Mouse (Mus musculus): ENCODE data around the gene Elovl3. TPM values are rescaled to one million over a fixed set of nuclear protein-coding genes. Genes with fewer than 3 reads are reported as not detected.

Elovl3 gene
- polyA plus RNA-seq, 1 experiment from 2014 or later, result 0.40 TPM

GRCm38 (mm10) chr19:46172541-46172940 is 40.8 kb downstream of the Elovl3 start:
- 65% methylated on average over 5 of the region's 5 CpGs for WGBS
- H3K4me2 ChIP-seq, result no peak overlapping the region

GRCm38 (mm10) chr19:46175173-46175572 is 43.5 kb downstream of the Elovl3 start:
- no peak overlapping the region for H3K4me2 ChIP-seq
- 0 out of 2 replicates have a peak, but pooled peaks cover 4% of the 10 kb centered on the region for H3K4me1 ChIP-seq
- peaks cover 19% of the 10 kb centered on the region; the same call in 1 of the 2 replicates for H3K36me3 ChIP-seq
- no peak overlapping the region for H3K27ac ChIP-seq
- no peak overlapping the region for H3K4me3 ChIP-seq
- no peak for ATAC-seq (ENCODE audit: insufficient number of reproducible peaks, low FRiP score, low TSS enrichment, low read depth)
- no peaks in the 10 kb centered on the region for H3K9me3 ChIP-seq
- H3K9ac ChIP-seq, result no peak overlapping the region
- H3K27me3 ChIP-seq, result no peaks in the 10 kb centered on the region

More at GRCm38 (mm10) chr19:46172541-46172940, 40.8 kb downstream of the Elovl3 start:
- Histone ChIP-seq H3K4me3 (no peak overlapping the region), H3K27ac (no peak overlapping the region), H3K9ac (no peak overlapping the region), H3K27me3 (no peaks in the 10 kb centered on the region), H3K4me1 (0 out of 2 replicates have a peak, but pooled peaks cover 4% of the 10 kb centered on the region), H3K36me3 (peaks cover 22% of the 10 kb centered on the region; the same call in 1 of the 2 replicates), H3K9me3 (no peaks in the 10 kb centered on the region)
- no peak for ATAC-seq (ENCODE audit: insufficient number of reproducible peaks, low FRiP score, low TSS enrichment, low read depth)

GRCm38 (mm10) chr19:46177046-46177445 is 45.3 kb downstream of the Elovl3 start:
- no peak overlapping the region for H3K9ac ChIP-seq
- ATAC-seq (ENCODE audit: insufficient number of reproducible peaks, low FRiP score, low TSS enrichment, low read depth), result no peak
- no peak overlapping the region for H3K4me2 ChIP-seq
- no peaks in the 10 kb centered on the region for H3K9me3 ChIP-seq
- 0 out of 2 replicates have a peak, but pooled peaks cover 4% of the 10 kb centered on the region for H3K4me1 ChIP-seq
- peaks cover 8% of the 10 kb centered on the region for H3K36me3 ChIP-seq
- 44% methylated on average over 5 of the region's 5 CpGs for WGBS
- H3K4me3 ChIP-seq, result no peak overlapping the region
- H3K27ac ChIP-seq, result no peak overlapping the region
- H3K27me3 ChIP-seq, result no peaks in the 10 kb centered on the region

- H3K4me3 ChIP-seq, result no peak overlapping the region
- 0 out of 2 replicates have a peak, but pooled peaks cover 4% of the 10 kb centered on the region for H3K4me1 ChIP-seq
- H3K9ac ChIP-seq, result no peak overlapping the region
- no peak overlapping the region for H3K4me2 ChIP-seq
- H3K36me3 ChIP-seq, result peaks cover 9% of the 10 kb centered on the region
- H3K9me3 ChIP-seq, result no peaks in the 10 kb centered on the region
- WGBS, result 90% methylated on average over 2 of the region's 2 CpGs
- no peaks in the 10 kb centered on the region for H3K27me3 ChIP-seq
- no peak overlapping the region for H3K27ac ChIP-seq
- ATAC-seq (ENCODE audit: insufficient number of reproducible peaks, low FRiP score, low TSS enrichment, low read depth), result no peak
These were observed 48.6 kb downstream of the Elovl3 start for GRCm38 (mm10) chr19:46180274-46180673.

DNA sequence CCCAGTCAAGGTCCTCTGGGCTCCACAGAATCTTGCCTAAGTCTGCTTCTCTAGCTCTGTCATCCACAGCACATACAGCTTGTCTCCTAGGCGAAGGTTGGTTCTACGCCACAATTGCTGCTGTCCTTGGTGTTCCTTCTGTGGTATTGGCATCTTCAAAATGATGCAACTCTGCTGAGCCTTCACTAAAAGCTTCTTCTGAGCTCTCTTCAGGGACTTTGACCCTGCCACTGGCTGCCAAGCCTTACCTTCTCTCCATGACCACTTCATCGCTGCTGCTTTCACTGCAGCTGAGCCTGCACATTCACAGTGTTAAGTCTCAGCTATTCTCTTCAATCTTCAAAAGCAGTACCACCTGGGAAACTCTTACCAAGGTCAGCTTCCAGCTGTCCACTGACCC is 50.5 kb downstream of the Elovl3 start:
- WGBS, result 89% methylated on average over 3 of the region's 3 CpGs
- H3K4me2 ChIP-seq, result no peak overlapping the region
- no peak overlapping the region for H3K9ac ChIP-seq
- no peaks in the 10 kb centered on the region for H3K9me3 ChIP-seq
- peaks cover 9% of the 10 kb centered on the region for H3K36me3 ChIP-seq
- ATAC-seq (ENCODE audit: insufficient number of reproducible peaks, low FRiP score, low TSS enrichment, low read depth), result no peak
- H3K4me3 ChIP-seq, result no peak overlapping the region
- H3K4me1 ChIP-seq, result 0 out of 2 replicates have a peak, but pooled peaks cover 2% of the 10 kb centered on the region
- H3K27ac ChIP-seq, result no peak overlapping the region
- no peaks in the 10 kb centered on the region for H3K27me3 ChIP-seq

Other genes with a start within 250 kb of the Elovl3 start
- 16.3 and 17.3 TPM in 2 replicates for gene Armh3, start 133.4 kb upstream of the Elovl3 start, polyA plus RNA-seq (2015; fragmentation: Nextera tagmentation; extraction: Ambion mirVana)
- 8.8 and 9.2 TPM in 2 replicates for gene Hps6, start 128.4 kb upstream of the Elovl3 start, polyA plus RNA-seq (2015; fragmentation: Nextera tagmentation; extraction: Ambion mirVana)
- 36.8 and 37.0 TPM in 2 replicates for gene Pprc1, start 87.0 kb upstream of the Elovl3 start, polyA plus RNA-seq (2015; fragmentation: Nextera tagmentation; extraction: Ambion mirVana)
- gene Ldb1, start 86.7 kb upstream of the Elovl3 start, polyA plus RNA-seq (2015; fragmentation: Nextera tagmentation; extraction: Ambion mirVana), result 87.0 and 103 TPM in 2 replicates
- gene Nolc1, start 56.0 kb upstream of the Elovl3 start, polyA plus RNA-seq (2015; fragmentation: Nextera tagmentation; extraction: Ambion mirVana), result 70.4 and 79.6 TPM in 2 replicates
- 5.4 and 8.5 TPM in 2 replicates for gene Pitx3, start 16.4 kb downstream of the Elovl3 start, polyA plus RNA-seq (2015; fragmentation: Nextera tagmentation; extraction: Ambion mirVana)
- gene Gbf1, start 20.6 kb downstream of the Elovl3 start, polyA plus RNA-seq (2015; fragmentation: Nextera tagmentation; extraction: Ambion mirVana), result 73.8 and 76.7 TPM in 2 replicates
- 11.4 and 13.5 TPM in 2 replicates for gene Nfkb2, start 172.4 kb downstream of the Elovl3 start, polyA plus RNA-seq (2015; fragmentation: Nextera tagmentation; extraction: Ambion mirVana)
- gene Psd, start 195.3 kb downstream of the Elovl3 start, polyA plus RNA-seq (2015; fragmentation: Nextera tagmentation; extraction: Ambion mirVana), result 5.5 and 5.8 TPM in 2 replicates
- 12.8 and 13.2 TPM in 2 replicates for gene Fbxl15, start 196.3 kb downstream of the Elovl3 start, polyA plus RNA-seq (2015; fragmentation: Nextera tagmentation; extraction: Ambion mirVana)
- 150 and 176 TPM in 2 replicates for gene Cuedc2, start 206.8 kb downstream of the Elovl3 start, polyA plus RNA-seq (2015; fragmentation: Nextera tagmentation; extraction: Ambion mirVana)
- 3.1 and 3.6 TPM in 2 replicates for gene Mfsd13a, start 209.2 kb downstream of the Elovl3 start, polyA plus RNA-seq (2015; fragmentation: Nextera tagmentation; extraction: Ambion mirVana)
- 1.5 and 2.1 TPM in 2 replicates for gene 2310034G01Rik, start 218.4 kb downstream of the Elovl3 start, polyA plus RNA-seq (2015; fragmentation: Nextera tagmentation; extraction: Ambion mirVana)

Measured in limb, embryonic 15.5 days (tissue).